Mouse (Mus musculus): ENCODE results near the gene 1810062G17Rik. TPM values are rescaled to one million over a fixed set of nuclear protein-coding genes. Genes with fewer than 3 reads are reported as not detected.

1810062G17Rik gene
- 1.5 TPM for polyA plus RNA-seq (2017; shearing (Covaris generic))

DNA sequence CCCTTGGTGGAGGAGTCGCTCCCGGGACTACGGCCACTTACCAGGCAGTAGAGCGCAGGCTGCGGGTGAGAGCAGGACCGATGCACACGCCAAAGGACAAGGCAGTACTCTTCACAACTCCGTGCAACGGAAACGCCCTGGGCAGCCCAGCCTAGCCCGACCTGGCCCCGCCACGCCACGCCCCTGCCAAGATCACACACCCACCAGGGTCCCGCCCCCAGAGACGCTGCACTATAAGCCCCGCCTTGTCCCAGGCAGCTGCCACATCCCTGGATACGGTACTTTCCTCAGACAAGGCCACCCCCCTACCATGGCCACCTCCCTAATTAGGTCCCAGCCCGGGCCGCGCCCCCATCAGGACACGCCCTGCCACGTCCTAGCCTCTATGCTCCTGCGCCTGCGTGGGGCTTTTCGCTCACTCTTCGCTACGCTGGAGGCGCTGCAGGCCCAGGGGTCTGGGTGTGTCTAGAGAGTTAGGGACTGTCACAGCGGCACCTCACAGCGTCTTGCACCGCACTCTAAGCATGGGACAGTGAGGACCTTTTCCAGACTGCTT is at the start of gene 1810062G17Rik, which contains the start of gene Anxa5:
Gene 1810062G17Rik (plus strand): TSS at position 406 of the 556 bp plus-strand sequence.
Gene Anxa5 (minus strand): TSS at position 363 of the 556 bp plus-strand sequence.

DNA sequence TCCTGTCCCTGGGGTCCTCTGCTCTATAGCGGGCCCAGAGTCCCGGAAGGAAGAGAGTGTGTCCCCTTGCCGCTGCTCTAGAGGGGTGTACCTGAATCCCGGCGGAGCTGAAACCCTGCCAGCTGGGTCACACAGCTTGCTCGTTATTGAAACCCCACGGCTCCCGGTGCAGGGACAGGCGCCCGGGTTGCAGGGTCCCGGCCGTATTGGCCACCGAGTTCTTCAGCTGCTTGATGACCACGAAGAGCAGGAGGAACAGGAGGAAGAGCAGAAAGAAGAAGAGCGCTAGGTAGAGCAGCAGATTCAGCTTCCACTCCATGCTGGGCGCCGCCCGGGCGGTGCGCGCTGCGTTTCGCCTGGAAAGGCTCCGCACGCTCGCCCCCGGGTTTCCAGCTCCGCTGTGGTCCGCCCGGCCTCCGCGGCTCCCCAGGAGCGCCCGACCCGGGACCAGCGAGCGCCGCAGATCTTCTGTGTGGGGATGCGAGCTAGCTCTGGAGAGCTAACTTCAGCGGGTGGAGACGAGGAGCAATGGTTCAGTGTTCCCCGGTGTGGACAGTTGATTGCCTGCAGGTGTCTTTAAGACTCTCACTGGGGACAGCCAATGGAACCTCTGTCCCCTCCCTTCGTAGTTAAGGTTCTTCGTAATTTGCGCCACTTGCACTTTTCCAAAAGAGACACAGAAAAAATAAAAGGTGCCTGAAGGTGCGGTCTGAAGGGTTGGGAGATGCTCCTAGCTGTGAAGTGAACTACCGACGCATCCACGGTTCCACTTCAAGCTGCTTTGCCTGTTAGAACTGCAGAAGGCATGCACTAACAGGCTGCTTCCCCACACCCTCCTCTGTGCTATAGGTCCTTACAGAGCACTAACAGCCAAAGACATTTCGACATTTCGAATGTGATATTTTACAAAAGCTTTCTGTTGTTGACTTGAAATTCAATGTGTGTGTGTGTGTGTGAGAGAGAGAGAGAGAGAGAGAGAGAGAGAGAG is 45.6 kb downstream of the 1810062G17Rik start, which contains the start of gene Gm11549:
Gene Gm11549 (minus strand): TSS at position 741 of the 988 bp plus-strand sequence.

Other genes starting within 250 kb of the 1810062G17Rik start
- 186 TPM for gene Anxa5, start within 50 bp of the 1810062G17Rik start, polyA plus RNA-seq (2017; shearing (Covaris generic))
- not detected for gene Gm11549, start 45.9 kb downstream of the 1810062G17Rik start, polyA plus RNA-seq (2017; shearing (Covaris generic))
- gene Exosc9, start 76.7 kb downstream of the 1810062G17Rik start, polyA plus RNA-seq (2017; shearing (Covaris generic)) = 56.0 TPM
- 4.2 TPM for gene Ccna2, start 96.2 kb downstream of the 1810062G17Rik start, polyA plus RNA-seq (2017; shearing (Covaris generic))
- gene Bbs7, start 137.5 kb downstream of the 1810062G17Rik start, polyA plus RNA-seq (2017; shearing (Covaris generic)) = 0.61 TPM
- not detected for gene Trpc3, start 214.2 kb downstream of the 1810062G17Rik start, polyA plus RNA-seq (2017; shearing (Covaris generic))

Data from inflammation-experienced regulatory T-cells, adult 16 weeks (primary cell).